Mouse (Mus musculus) adrenal gland, postnatal 14 days (tissue): Measurements from ENCODE around the gene Gm20388. TPM values are rescaled to one million over a fixed set of nuclear protein-coding genes. Genes with fewer than 3 reads are reported as not detected.

Experiments used
- DNase-seq: peaks from one replicate; pipeline ENCODE4 v3.0.0; 2021; ENCODE audit warnings: mixed read lengths
- total RNA-seq: library from RNA; stranded (reverse); gene quantifications from 2 replicates; pipeline ENCODE4 v1.2.3, GENCODE M21; 2021

Gene Gm20388
- total RNA-seq, 1 experiment from 2014 or later = 17.6 TPM

DNA sequence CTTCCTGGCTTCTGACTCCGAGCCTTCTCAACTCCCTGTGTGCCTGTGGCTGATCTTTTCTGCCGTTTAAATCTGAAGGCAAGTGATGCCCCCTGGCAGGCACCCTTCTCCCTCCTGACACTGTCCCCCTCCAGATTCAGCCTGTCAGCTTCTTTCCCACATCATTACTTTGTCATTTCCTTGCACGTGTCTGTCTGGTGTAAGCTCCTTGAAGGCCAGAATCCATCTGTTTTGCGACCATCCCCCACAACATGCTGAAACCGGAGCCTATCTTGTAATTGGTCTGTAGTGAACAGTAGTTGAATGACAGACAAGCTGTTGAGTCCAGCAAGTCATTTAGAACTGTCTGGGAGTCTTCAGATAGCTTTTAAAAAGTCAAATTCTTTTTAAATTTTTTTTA, 134.8 kb downstream of the Gm20388 start:
- no peak for DNase-seq

- peak; percentile 88 for DNase-seq
These were observed 135.8 kb downstream of the Gm20388 start for GRCm38 (mm10) chr8:120046258-120047020.

GRCm38 (mm10) chr8:120049949-120050348, 139.3 kb downstream of the Gm20388 start:
- DNase-seq = no peak

- DNase-seq = no peak
These were observed 139.7 kb downstream of the Gm20388 start for GRCm38 (mm10) chr8:120050376-120050775.

GRCm38 (mm10) chr8:120051006-120051405, 140.4 kb downstream of the Gm20388 start:
- DNase-seq = peak; percentile 50

DNA sequence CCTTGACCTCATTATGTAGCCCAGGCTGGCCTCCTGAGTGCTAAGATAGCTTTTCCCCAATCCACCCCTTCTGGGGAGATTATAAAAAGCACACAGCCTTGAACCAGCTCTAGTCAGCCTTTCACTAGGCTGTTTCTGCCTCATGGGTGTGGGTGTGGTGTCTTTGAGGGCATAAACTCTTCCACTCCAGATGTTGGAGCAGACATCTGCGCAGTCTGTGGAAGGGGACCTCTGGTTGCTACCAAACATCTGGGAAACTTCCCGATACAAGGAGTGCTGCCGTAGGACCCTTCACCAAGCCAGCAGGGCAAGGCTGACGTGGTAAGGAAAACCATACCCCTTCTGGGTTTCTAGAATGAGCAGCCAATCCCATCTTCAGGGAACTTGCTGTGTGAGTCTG, 141.3 kb downstream of the Gm20388 start:
- DNase-seq = no peak

DNA sequence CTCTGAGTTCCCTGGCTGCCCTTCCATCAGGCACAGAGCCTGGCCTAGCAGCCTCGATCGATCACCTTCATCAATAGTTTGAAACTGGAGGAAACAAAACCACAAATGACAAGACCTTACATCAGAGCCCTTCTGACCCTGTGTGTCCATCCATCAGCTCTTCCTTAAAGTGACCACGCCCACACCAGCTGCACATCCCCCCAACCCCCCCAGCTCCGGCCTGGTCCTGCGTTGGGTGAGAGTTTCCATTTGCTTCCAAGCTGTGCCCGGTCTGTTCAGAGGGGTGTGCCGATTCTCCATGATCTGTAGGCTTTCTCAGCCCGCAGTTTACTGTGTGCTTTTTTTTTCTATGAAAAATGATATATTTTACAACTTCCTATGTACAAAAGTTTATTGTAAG, 141.7 kb downstream of the Gm20388 start:
- no peak for DNase-seq

DNA sequence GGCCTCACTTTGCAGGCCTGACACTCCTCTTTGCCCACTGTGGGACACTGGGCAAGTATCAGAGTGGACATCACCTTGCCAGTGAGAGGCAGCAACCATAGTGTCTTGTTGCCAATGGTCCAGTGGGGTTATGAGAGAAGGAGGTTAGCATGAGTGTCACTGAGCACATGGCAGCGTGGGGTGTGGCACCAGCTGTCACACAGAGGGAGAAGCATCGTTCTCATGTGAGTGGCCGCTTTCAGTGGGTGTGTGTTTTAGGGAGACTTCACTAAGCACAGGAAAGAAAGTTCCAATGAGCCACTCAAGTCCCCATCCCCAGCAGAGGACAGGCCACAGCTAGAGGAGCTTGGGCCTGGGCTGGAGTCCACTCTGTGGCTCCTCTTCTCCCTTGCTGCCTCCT, 144.2 kb downstream of the Gm20388 start:
- DNase-seq = no peak

DNA sequence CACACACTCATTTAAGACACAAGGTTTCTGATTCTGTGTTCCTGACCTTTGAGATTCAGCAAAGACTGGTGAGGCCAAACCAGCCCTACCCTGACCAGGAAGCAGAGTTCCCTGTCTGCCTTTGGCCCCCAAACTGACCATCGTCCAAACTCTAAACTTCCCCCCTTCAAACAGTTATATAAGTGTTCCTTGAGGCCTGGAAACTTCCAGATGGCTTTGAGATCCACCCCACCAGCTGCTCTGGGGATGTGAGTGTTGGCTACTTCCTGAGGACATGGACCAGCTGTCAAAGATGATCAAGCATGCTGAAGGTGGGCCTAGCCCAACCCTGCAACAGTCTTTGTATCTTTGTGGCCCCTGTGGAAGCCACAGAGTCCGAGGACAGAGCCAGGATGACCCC, 146.4 kb downstream of the Gm20388 start:
- no peak for DNase-seq

- no peak for DNase-seq
These were observed 152.1 kb downstream of the Gm20388 start for GRCm38 (mm10) chr8:120062742-120063141.

GRCm38 (mm10) chr8:120063326-120063725, 152.7 kb downstream of the Gm20388 start:
- no peak for DNase-seq

DNA sequence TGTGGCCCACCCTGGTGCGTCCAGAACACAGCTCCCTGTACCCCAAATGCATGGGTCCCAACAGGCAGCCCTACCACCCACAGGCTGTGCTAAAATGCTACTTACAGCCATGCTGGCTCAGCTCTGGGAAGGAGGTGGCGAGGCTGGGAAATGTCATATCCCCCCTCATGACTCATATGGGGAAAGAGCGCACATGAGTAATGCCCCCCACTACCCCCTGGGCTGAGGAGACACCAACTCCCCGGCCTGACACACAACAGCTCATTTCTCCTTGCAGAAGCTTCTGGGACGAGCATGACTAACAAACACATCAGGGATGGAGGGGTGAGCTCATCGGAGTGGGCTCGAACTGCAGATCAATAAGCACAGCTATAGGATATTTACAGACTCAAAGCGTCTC, 155.0 kb downstream of the Gm20388 start:
- DNase-seq = peak; percentile 56

DNA sequence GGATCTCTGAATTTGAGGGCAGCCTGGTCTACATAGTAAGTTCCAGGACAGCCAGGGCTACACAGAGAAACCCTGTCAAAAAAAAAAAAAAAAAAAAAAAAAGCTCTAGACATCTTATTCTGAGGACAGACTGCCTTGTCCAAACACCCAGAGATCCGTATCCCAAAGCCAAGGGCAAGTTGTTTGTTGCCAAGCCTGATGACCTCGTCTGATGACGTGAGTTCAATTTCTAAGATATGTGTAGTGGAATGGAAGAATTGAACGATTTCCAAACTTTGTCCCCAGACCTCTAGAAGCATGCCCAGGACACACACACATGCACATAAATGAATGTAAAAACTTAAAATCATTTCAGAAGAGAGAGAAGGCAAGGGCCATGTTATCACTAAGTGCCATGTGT, 155.6 kb downstream of the Gm20388 start:
- peak; percentile 57 for DNase-seq

DNA sequence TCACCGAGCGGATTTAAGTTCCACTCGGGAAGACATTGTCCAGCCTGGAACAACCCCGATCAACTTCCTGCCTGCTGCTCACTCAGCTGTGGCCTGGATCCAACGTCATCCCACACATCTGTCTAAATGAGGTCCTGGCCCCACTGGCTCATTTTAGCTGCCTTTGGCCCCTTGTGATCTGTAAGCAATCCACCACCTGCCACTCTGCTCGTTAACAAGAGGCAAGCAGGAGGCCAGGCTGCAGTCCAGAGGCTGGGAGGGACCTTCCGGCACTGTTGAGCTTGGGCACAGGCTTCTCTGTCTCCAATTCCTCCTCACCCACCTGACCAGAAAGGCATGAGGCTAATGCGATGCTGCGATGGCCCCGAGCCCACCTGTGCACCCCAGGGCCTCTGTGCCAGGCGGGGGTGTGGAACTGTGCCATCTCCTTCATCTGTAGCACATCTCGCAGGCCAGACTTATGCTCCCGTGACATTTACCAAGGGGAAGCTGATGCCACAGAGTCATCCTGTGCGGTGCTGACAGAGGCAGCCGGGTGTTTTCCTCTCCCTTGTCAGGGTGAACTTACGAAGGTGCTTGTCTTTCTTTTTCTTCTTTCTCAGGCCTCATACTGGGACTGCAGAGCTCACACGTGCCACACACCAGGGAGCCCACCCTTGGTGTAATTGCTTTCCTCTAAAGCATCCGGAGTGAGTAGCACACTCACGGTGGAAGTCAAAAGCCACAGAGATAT, 157.5 kb downstream of the Gm20388 start:
- DNase-seq = peak; percentile 51

- DNase-seq = peak; percentile 89
These were observed 161.0 kb downstream of the Gm20388 start for GRCm38 (mm10) chr8:120071684-120072083.

GRCm38 (mm10) chr8:120072259-120072658, 161.6 kb downstream of the Gm20388 start:
- peak; percentile 78 for DNase-seq

DNA sequence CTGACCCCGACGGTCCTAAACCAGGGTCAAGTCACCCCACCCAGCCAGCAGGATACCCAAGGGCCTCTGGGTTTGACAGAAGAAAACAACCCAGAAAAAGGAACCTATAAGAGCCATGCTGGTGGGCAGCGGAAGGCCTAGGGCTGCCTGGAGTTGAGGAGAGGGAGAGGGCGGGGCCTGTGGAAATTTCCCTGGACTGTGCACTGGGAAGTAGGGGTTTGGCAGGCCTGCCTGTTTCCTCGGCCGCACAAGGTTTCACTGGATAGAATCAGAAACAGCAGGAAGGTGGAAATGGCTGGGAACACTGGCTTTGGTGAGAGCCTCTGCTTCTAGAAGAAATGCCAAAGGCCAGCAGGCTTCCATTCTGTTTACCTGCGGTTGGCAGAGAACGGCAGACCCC, 162.2 kb downstream of the Gm20388 start:
- no peak for DNase-seq

DNA sequence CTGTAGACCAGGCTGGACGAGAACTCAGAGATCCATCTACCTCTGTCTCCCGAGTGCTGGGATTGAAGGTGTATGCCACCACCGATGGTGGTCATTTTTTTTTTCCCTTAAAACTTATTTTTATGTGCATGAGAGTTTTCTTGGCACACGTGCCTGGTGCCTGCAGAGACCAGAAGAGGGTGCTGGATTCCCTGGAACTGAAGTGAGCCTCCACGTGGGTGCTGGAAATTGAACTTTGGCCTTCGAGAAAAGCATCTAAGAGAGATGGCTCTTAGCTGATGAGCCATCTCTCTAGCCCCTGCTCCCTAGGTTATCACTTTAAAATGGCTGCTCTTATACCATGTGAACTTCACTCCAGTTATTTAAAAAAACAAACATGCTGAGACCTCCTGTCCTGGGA, 163.9 kb downstream of the Gm20388 start:
- no peak for DNase-seq

DNA sequence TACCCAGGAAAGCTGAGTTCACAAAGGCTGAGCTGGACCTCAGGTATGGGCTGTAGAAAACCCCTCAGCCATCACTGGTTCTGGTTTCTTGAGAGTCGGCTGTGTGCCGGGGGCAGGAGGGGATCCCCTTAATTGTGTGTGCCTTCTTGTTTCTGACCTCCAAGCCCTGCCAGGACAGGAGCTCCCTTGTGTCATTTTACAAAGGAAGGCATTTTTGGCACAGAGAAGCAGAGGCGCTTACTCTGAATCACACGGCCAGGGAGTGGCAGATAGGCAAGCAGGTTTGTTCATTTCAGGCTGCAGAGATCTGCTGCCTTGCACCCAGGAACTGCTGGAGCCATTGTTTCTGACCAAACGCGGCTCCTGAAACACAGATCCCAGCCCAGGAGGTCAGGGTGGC, 164.7 kb downstream of the Gm20388 start:
- DNase-seq = peak; percentile 31

DNA sequence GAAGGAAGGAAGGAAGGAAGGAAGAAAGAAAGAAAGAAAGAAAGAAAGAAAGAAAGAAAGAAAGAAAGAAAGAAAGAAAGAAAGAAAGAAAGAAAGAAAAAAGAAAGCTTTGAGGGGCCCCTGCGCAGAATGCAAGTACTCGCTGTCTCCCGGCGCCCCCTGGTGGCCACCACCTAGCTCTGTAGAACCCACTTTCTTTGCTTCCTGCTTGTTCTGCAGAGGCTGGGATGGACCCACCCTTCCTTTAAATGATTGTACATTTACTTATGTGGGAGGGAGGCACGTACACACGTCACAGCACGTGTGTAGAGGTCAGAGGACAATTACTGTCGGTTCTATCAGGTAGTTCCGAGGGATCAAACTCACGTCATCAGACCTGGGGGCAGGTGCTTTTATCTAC, 167.4 kb downstream of the Gm20388 start:
- DNase-seq = peak; percentile 91

- DNase-seq = no peak
These were observed 168.7 kb downstream of the Gm20388 start for GRCm38 (mm10) chr8:120079361-120079760.

DNA sequence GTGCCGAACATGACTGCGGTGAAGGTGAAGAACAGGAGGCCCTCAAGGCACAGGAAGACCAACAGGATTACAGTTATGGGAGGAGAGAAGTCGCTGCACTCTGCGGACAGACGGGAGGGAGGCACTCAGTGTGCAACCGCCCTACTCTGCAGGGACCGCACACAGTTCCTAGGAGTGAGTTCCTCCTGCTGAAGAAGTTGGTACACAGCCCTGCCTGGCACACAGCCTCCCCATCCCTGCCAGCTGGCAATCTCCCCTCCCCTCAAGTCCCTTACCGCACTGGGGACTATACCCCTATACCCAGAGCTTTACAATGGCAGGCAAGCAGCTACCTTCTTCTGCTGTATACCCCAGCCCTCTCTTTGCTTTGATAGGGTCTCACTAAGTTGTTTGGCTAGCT, 172.6 kb downstream of the Gm20388 start:
- DNase-seq = peak; percentile 51

DNA sequence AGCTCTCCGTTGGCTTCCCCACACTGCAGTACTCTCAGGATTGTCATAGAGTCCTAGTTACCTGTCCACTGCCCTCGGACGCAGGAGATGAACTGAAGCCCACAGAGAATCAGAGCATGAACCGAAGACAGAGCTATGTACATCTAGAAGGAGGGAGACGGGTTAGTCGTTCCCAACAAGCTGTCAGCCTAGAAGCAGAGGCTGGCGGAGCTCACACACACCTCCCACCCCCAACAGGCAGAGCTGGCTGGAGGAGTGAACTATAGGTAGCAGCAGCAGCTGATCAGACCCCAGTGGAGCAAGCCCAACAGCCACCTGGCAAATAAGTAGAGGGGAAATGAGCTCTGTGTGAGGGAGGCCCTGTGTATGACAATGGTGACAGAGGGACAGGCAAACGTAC, 174.1 kb downstream of the Gm20388 start:
- DNase-seq = no peak

- DNase-seq = no peak
These were observed 178.9 kb downstream of the Gm20388 start for GRCm38 (mm10) chr8:120089511-120089910.
